ENCODE assay signal across 10 mouse cellular contexts in the genomic region with DNA sequence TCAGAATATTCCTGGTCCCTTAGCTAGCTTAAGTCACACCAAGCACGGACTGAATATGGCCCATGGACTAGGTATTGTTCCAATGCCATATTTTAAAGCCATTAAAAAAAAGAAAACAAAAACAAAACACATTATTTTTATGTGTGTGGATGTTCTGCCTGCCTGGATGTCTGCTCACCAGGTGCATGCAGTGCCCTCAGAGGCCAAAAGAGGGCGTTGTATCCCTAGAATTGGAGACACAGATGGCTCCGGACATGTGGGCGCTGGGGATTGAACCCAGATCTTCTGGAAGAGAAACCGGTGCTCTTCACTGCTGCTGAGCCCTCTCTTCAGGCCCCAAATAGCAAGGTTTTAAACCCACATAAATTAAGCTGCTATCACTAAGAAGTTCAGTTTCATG. TPM values are rescaled to one million over a fixed set of nuclear protein-coding genes. Genes with fewer than 3 reads are reported as not detected.
DNase-seq lines count a peak whose midpoint lies in the region; TF ChIP-seq lines count a peak whose summit lies in the region.
"Had no signal": no experiment of that assay in that cellular context is flagged by ENCODE, and none has a peak within 500 bp of the region (broad histone marks: within the 10 kb centered on the region; RNA-seq: fewer than 3 reads in every experiment).

No protein-coding gene starts in this region.

- peak; percentile 69 for TF ChIP-seq CTCF in left cerebral cortex, adult 2 months (IDR thresholded peaks at IDR 0.05)
- TF ChIP-seq CTCF in MEL (IDR thresholded peaks at IDR 0.05 in 2 of 3, conservative IDR thresholded peaks at IDR 0.05 in 1 of 3; ENCODE audit: control insufficient read depth in 1 of 3, insufficient read depth in 1 of 3, low read depth in 2 of 3, low read length in 3 of 3, poor library complexity in 1 of 3, severe bottlenecking in 1 of 3) = peak; percentile 86 to 97 (median 89)

- TF ChIP-seq RAD21 in MEL (IDR thresholded peaks at IDR 0.05; ENCODE audit: low read depth, low read length) = peak; percentile 93

- TF ChIP-seq POLR2A in MEL (IDR thresholded peaks at IDR 0.05; ENCODE audit: control insufficient read depth in 1 of 2, insufficient read depth in 1 of 2, low read depth in 1 of 2, low read length in 2 of 2, poor library complexity in 1 of 2) = no peak

- no peak overlapping the region for H3K27ac ChIP-seq in left cerebral cortex, adult 2 months
- H3K27ac ChIP-seq in MEL (ENCODE audit: control insufficient read depth, low read depth, low read length) = no peak overlapping the region
- H3K27ac ChIP-seq: embryonic facial prominence, embryonic 15.5 days had no signal

- peaks cover 0 to 6% of the 10 kb centered on the region in 2 experiments; a peak in 2 of 4 replicates for H3K36me3 ChIP-seq in MEL (ENCODE audit: control insufficient read depth in 1 of 2, insufficient read depth in 2 of 2, low read length in 2 of 2)

- H3K9me3 ChIP-seq in MEL (replicated peaks; ENCODE audit: insufficient read depth, low read length) = no peaks in the 10 kb centered on the region
- H3K9me3 ChIP-seq: embryonic facial prominence, embryonic 15.5 days had no signal

- H3K4me1 ChIP-seq in MEL (ENCODE audit: control insufficient read depth in 1 of 2, insufficient read depth in 2 of 2, low read length in 2 of 2) = peaks cover 5 to 17% of the 10 kb centered on the region in 2 experiments; a peak in 3 of 4 replicates

- no peaks in the 10 kb centered on the region for H3K79me2 ChIP-seq in MEL (ENCODE audit: control insufficient read depth, insufficient read depth, low read length, poor library complexity)

- H3K4me3 ChIP-seq in left cerebral cortex, adult 2 months = no peak overlapping the region
- H3K4me3 ChIP-seq in MEL (ENCODE audit: control insufficient read depth in 1 of 2, insufficient read depth in 1 of 2, low read depth in 2 of 2, low read length in 2 of 2) = no peak overlapping the region
- H3K4me3 ChIP-seq: embryonic facial prominence, embryonic 15.5 days; myocyte had no signal

- H3K27me3 ChIP-seq in MEL (ENCODE audit: control insufficient read depth in 1 of 2, insufficient read depth in 2 of 2, low read length in 2 of 2) = no peaks in the 10 kb centered on the region
- H3K27me3 ChIP-seq: embryonic facial prominence, embryonic 15.5 days had no signal

- intact Hi-C loops in left cerebral cortex, adult 2 months (cut with DNase I) = loop anchor here (1.0 kb wide), 1 partner anchor 35 kb away; the partner anchor contains the start of gene Pdlim7

- no peak for TF ChIP-seq EP300 in MEL (IDR thresholded peaks at IDR 0.05; ENCODE audit: low read depth in 1 of 2, low read length in 2 of 2)

- no peak overlapping the region for H3K9ac ChIP-seq in MEL (ENCODE audit: control insufficient read depth, low read depth, low read length, poor library complexity, severe bottlenecking)
- H3K9ac ChIP-seq: embryonic facial prominence, embryonic 15.5 days had no signal

- DNase-seq in adrenal gland, postnatal 36 days = peak; percentile 34 to 58
- DNase-seq in adrenal gland, adult 8-10 months = no peak
- no peak for DNase-seq in left cerebral cortex, adult 2 months (ENCODE audit: extremely low spot score in 1 of 2, low spot score in 2 of 2)
- no peak for DNase-seq in left cerebral cortex, adult 8-10 months (ENCODE audit: low spot score in 2 of 2)
- DNase-seq in MEL (ENCODE audit: low read depth, low spot score) = peak; percentile 77
- peak; percentile 61 for DNase-seq in lung, postnatal 10 days
- no peak for DNase-seq in T-cell, adult 2 months (ENCODE audit: low spot score)
- DNase-seq in heart, adult 8-10 months (ENCODE audit: low spot score) = no peak

TF ChIP-seq in MEL, 35 proteins besides CTCF, POLR2A, EP300 and RAD21:
- TF ChIP-seq TAL1 (IDR thresholded peaks at IDR 0.05; ENCODE audit: low read length) (no peak), SMC3 (IDR thresholded peaks at IDR 0.05; ENCODE audit: low read depth, low read length) (peak; percentile 79), ZC3H11A (IDR thresholded peaks at IDR 0.05; ENCODE audit: low read depth, low read length) (peak; percentile 87), RCOR1 (IDR thresholded peaks at IDR 0.05; ENCODE audit: low read depth, low read length) (no peak), CHD1 (IDR thresholded peaks at IDR 0.05; ENCODE audit: low read depth, low read length) (no peak), TBP (IDR thresholded peaks at IDR 0.05; ENCODE audit: low read depth, low read length) (0 out of 2 replicates have a peak, but pooled peaks have one; percentile 26), MYC (IDR thresholded peaks at IDR 0.05; ENCODE audit: low read depth, low read length) (0 out of 2 replicates have a peak, but pooled peaks have one; percentile 47), ETS1 (IDR thresholded peaks at IDR 0.05; ENCODE audit: low read depth, low read length) (no peak)

RNA-seq across cellular contexts. Expression of gene Dbn1, which starts 9.9 kb away (rescaled TPM):
- total RNA-seq in adrenal gland, postnatal 36 days (2021) = 10 to 100 TPM; 16.0 to 18.0 TPM
- total RNA-seq in adrenal gland, adult 8-10 months (2022) = 10 to 100 TPM; 13.6 to 33.8 (median 24.0) TPM
- 100 to 1,000 TPM; 303 to 325 TPM for total RNA-seq in left cerebral cortex, adult 2 months (2021)
- 100 to 1,000 TPM; 216 to 253 (median 234) TPM for total RNA-seq in left cerebral cortex, adult 8-10 months (2022)
- total RNA-seq in MEL (2012; rRNA removed) = 0.04 and 0.10 TPM in 2 replicates
- polyA plus RNA-seq in MEL (2012; ENCODE audit: insufficient read depth in 1 of 2, insufficient read length in 2 of 2, low read depth in 1 of 2, low replicate concordance in 2 of 2, missing spikeins in 1 of 2) = under 1 TPM in 1 of 2 experiments, not detected in 1; 0.53 TPM
- total RNA-seq in heart, adult 8-10 months (2022) = 1 to 10 TPM; 3.8 to 6.4 (median 5.1) TPM

RNA-seq across cellular contexts. Expression of gene Prr7, which starts 14.0 kb away (rescaled TPM):
- total RNA-seq in adrenal gland, postnatal 36 days (2021) = 1 to 10 TPM; 1.9 to 3.3 TPM
- 1 to 10 TPM; 2.3 to 4.3 (median 3.7) TPM for total RNA-seq in adrenal gland, adult 8-10 months (2022)
- 10 to 100 TPM; 77.6 to 80.2 TPM for total RNA-seq in left cerebral cortex, adult 2 months (2021)
- 10 to 100 TPM; 50.8 to 62.7 (median 59.7) TPM for total RNA-seq in left cerebral cortex, adult 8-10 months (2022)
- 2.4 and 2.7 TPM in 2 replicates for total RNA-seq in MEL (2012; rRNA removed)
- 1 to 10 TPM in 1 of 2 experiments, not detected in 1; 8.7 TPM for polyA plus RNA-seq in MEL (2012; ENCODE audit: insufficient read depth in 1 of 2, insufficient read length in 2 of 2, low read depth in 1 of 2, low replicate concordance in 2 of 2, missing spikeins in 1 of 2)
- 1 to 10 TPM in 1 of 4 experiments, under 1 TPM in 3; 0.44 to 1.2 (median 0.65) TPM for total RNA-seq in heart, adult 8-10 months (2022)

RNA-seq across cellular contexts. Expression of gene Grk6, which starts 33.2 kb away (rescaled TPM):
- total RNA-seq in adrenal gland, postnatal 36 days (2021) = 10 to 100 TPM; 34.5 to 49.4 TPM
- 10 to 100 TPM; 36.0 to 55.3 (median 48.6) TPM for total RNA-seq in adrenal gland, adult 8-10 months (2022)
- 10 to 100 TPM; 61.2 to 66.2 TPM for total RNA-seq in left cerebral cortex, adult 2 months (2021)
- 10 to 100 TPM; 60.0 to 65.3 (median 61.9) TPM for total RNA-seq in left cerebral cortex, adult 8-10 months (2022)
- total RNA-seq in MEL (2012; rRNA removed) = 75.9 and 83.2 TPM in 2 replicates
- 10 to 100 TPM in 1 of 2 experiments, not detected in 1; 96.7 TPM for polyA plus RNA-seq in MEL (2012; ENCODE audit: insufficient read depth in 1 of 2, insufficient read length in 2 of 2, low read depth in 1 of 2, low replicate concordance in 2 of 2, missing spikeins in 1 of 2)
- total RNA-seq in heart, adult 8-10 months (2022) = 10 to 100 TPM; 14.9 to 19.0 (median 16.6) TPM

RNA-seq across cellular contexts. Expression of gene Pdlim7, which starts 35.4 kb away (rescaled TPM):
- 10 to 100 TPM; 15.2 to 23.9 TPM for total RNA-seq in adrenal gland, postnatal 36 days (2021)
- total RNA-seq in adrenal gland, adult 8-10 months (2022) = 10 to 100 TPM; 10.9 to 23.8 (median 18.3) TPM
- total RNA-seq in left cerebral cortex, adult 2 months (2021) = 100 to 1,000 TPM in 1 of 2 experiments, 10 to 100 TPM in 1; 94.9 to 114 TPM
- total RNA-seq in left cerebral cortex, adult 8-10 months (2022) = 10 to 100 TPM; 78.3 to 93.8 (median 85.9) TPM
- total RNA-seq in MEL (2012; rRNA removed) = 12.3 and 15.7 TPM in 2 replicates
- 10 to 100 TPM in 1 of 2 experiments, not detected in 1; 40.6 TPM for polyA plus RNA-seq in MEL (2012; ENCODE audit: insufficient read depth in 1 of 2, insufficient read length in 2 of 2, low read depth in 1 of 2, low replicate concordance in 2 of 2, missing spikeins in 1 of 2)
- 10 to 100 TPM; 38.4 to 49.4 (median 49.0) TPM for total RNA-seq in heart, adult 8-10 months (2022)

RNA-seq across cellular contexts. Expression of gene Dok3, which starts 51.1 kb away (rescaled TPM):
- 1 to 10 TPM; 2.3 to 4.6 TPM for total RNA-seq in adrenal gland, postnatal 36 days (2021)
- total RNA-seq in adrenal gland, adult 8-10 months (2022) = 1 to 10 TPM; 4.0 to 7.2 (median 4.7) TPM
- 10 to 100 TPM; 10.1 to 18.2 TPM for total RNA-seq in left cerebral cortex, adult 2 months (2021)
- 1 to 10 TPM; 3.7 to 6.3 (median 5.2) TPM for total RNA-seq in left cerebral cortex, adult 8-10 months (2022)
- total RNA-seq in MEL (2012; rRNA removed) = 1.4 and 1.6 TPM in 2 replicates
- polyA plus RNA-seq in MEL (2012; ENCODE audit: insufficient read depth in 1 of 2, insufficient read length in 2 of 2, low read depth in 1 of 2, low replicate concordance in 2 of 2, missing spikeins in 1 of 2) = 1 to 10 TPM in 1 of 2 experiments, not detected in 1; 4.3 TPM
- total RNA-seq in heart, adult 8-10 months (2022) = 1 to 10 TPM in 3 of 4 experiments, under 1 TPM in 1; 0.97 to 3.8 (median 1.4) TPM

Comparison
In these comparisons a context has a peak if more than half of its experiments do, and no peak if none do; other contexts are left out.
1. DNase-seq: peak in adrenal gland, postnatal 36 days (2 of 2), MEL (single experiment) and lung, postnatal 10 days (single experiment); none in adrenal gland, adult 8-10 months (single experiment), left cerebral cortex, adult 2 months (0 of 2), left cerebral cortex, adult 8-10 months (0 of 2), T-cell, adult 2 months (single experiment) and heart, adult 8-10 months (single experiment).
2. RNA of gene Dbn1, which starts 9.9 kb away (total RNA-seq): 303 to 325 TPM in left cerebral cortex, adult 2 months and 216 to 253 TPM in left cerebral cortex, adult 8-10 months; 13.6 to 33.8 TPM in adrenal gland, adult 8-10 months, 16.0 to 18.0 TPM in adrenal gland, postnatal 36 days, 3.8 to 6.4 TPM in heart, adult 8-10 months and 0.04 to 0.10 TPM in MEL; every median in the first group is over 4 times any median in the second.
3. RNA of gene Prr7, which starts 14.0 kb away (total RNA-seq): 77.6 to 80.2 TPM in left cerebral cortex, adult 2 months and 50.8 to 62.7 TPM in left cerebral cortex, adult 8-10 months; 2.3 to 4.3 TPM in adrenal gland, adult 8-10 months, 1.9 to 3.3 TPM in adrenal gland, postnatal 36 days, 2.4 to 2.7 TPM in MEL and 0.44 to 1.2 TPM in heart, adult 8-10 months; every median in the first group is over 4 times any median in the second.